Mouse (Mus musculus) urinary bladder, postnatal 4 days (tissue): ENCODE results near the gene Isy1.
A peak's percentile ranks its signal among the peaks of the same experiment; 100 is the strongest.

ENCODE experiments used
- DNase-seq, 2 experiments: peaks; one replicate each; pipeline ENCODE4 v3.0.0; 2021 to 2022; ENCODE audit warnings: low spot score in 2 of 2

Gene Isy1

DNA sequence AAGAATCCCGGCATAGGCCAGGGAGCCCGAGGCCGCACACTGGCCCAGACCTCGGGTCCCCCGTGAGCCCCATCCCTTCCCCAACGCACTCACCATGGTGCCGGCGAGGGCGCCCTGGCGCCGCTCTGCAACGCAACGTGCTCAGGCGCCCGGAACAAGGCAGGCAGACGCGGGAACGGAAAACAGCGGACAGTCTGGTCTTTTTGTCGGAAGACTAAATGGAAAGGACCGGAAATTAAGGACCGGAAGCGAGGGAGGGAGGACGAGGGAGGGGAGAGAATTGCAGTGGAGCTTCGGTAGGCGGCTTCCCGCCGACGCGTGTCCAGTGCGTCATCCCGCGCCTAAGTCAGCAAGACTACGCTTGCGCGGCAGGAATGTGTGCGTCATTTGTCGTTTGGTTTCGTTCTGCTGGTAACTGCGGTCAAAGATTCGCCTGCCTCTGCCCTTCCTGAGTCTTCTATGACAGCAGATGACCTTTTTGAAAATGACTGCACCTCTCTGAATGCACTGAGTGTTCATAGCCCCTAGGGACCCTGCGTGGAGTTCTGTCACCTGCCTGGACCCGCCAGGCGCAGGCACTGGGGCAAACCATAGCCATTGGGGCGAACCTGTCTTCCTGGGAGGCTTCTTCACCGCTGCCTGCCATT, at the start of gene Isy1:
TSS of gene Isy1 (minus strand) at position 248 of the 647 bp plus-strand sequence.
- DNase-seq = peak; percentile 90 to 93

DNA sequence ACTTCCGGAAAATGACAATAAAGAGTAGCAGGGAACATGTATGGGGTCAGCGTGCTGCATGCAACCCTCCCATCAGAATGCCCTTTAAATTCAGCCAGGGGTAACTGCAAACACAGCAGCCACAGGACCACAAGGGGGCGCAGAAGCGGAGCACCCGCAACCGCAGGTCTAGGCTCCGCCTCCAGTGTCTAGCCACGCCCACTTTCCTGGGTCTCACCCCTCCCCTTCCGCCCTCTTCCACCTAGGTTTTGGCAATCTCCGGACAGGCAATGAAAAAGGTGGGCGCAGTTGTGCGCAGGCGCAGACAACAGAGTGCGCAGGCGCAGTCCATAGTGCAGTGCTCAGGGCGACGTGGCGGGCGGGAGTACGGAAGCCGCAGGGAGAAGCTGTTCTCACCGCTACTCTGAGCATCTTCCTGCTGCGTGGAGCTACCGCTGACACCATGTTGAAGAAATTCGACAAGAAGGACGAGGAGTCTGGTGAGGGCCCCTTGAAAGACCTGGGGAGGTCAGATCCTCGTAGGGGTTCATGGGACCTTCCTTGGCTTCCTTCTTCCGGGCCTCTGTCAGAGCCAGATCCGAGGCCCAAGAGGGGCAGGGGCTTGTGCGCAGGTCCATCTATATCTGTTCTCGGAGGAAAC, 49.1 kb upstream of the Isy1 start, which contains the start of gene Copg1:
TSS of gene Copg1 (plus strand) at position 221 of the 640 bp plus-strand sequence.
- peak; percentile 99 to 100 for DNase-seq

DNA sequence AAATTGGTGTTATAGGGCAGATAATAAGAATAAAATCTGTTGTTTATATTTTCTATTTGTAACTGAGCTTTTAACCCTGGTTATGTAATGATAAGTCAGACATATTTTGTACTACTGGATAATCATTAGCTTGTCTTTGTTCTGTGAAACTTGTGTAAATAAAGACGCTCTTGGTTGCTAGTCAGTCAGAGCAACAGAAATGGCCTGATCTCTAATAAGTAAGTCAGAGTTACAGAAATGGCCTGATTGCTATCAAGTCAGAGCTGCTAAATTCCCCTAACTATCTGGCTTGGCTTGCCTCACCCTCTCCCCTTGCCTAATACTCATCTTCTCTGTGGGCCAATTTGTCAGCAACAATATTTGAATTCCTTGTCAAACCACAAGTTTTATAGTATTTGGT, 48.1 kb upstream of the Isy1 start:
- no peak for DNase-seq

DNA sequence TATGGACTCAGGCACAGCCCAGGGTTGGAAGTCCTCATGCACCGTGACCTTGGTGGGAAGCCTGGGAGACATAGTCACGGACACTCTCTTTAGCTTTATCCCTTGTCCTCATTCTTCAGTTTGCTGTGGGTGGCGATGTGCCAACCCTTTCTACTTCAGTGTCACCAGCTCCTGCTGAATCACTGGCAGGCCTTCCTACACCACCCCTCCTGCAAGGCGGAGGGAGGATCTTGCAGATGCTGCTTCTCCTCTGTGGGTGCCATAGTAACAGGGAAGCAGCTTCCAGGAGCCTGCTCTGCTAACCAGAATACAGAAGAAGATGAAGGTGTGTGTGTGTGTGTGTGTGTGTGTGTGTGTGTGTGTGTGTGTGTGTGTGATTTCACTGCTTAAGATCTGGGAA, 44.2 kb upstream of the Isy1 start:
- DNase-seq = no peak

DNA sequence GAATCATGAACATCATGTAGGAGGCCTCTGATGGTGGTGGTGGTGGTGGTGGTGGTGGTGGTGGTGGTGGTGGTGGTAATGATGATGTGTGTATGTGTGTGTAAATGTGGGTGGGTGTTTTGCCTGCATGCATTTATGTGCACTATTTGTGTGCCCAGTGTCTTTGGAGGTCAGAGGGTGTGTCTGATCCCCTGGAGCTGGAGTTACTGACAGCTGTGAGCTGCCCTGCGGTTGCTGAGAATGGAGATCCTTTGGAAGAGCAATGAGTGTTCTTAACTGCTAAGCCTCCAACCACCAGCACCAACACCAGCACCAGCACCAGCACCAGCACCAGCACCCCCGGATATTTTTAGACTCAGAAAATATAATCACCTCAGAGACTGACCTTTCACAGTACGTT, 43.6 kb upstream of the Isy1 start:
- DNase-seq = no peak

DNA sequence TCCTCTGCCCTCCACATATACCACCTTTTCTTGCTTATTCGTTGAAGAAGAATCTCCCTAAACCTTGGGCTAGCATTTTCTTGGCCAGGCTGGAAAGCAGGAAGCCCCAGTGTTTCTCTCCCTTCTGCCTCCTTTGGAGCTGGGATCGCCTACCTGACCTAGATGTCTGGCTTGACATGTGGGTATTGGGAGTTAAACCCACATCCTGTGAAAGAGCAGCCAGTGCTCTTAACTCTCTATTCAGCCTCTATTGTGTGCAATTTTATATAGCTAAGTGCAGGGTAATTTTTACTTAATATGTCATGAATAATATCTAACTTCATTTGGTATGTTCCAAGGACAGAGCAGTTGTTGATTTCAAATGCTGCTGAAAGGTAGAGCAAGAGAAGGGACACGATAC, 41.0 kb upstream of the Isy1 start:
- DNase-seq = no peak

DNA sequence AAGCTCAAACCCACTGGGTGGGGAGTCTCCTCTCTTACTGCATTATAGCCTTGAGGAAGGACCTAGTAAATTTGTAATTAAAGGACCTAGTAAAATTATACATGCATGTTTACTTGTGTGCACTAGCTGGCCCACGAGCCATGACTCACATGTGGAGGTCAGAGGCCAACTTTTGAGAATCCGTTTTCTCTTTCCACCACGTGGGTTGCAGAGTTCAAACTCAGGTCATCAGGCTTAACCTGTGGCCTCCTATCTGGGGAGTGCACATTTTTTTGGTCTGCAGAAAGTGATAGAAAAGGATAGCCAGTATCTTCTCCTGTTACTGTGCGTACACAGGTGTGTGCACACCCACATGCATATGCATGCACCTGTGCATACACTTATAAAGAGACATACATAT, 40.4 kb upstream of the Isy1 start:
- DNase-seq = no peak

DNA sequence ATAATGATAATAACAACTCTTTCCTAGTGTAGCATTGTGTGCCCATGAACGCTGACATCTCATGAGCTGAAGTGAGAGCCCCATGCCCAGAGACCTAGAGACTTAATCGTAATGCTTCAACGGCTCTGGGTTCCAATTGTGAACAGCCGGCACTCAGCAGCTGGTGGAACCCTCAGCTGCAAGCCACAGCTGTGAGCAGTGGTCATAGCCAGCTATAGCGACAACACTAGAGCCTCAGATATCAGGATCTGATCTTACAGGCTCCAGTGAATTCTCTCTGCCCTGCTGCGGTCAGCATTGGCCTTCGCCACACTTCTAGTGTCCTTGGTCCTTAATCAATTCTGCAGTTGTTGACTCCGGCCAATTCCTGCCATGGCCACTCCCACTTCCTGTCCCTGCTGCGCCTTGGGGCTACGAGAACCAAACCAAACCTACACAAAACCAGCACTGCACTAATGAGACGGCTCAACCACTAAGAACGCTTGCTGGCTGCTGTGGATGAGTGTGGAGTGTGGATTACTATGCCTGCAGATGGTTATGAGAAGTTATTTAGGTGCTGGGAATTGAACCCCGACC, 37.6 kb upstream of the Isy1 start:
- no peak for DNase-seq

DNA sequence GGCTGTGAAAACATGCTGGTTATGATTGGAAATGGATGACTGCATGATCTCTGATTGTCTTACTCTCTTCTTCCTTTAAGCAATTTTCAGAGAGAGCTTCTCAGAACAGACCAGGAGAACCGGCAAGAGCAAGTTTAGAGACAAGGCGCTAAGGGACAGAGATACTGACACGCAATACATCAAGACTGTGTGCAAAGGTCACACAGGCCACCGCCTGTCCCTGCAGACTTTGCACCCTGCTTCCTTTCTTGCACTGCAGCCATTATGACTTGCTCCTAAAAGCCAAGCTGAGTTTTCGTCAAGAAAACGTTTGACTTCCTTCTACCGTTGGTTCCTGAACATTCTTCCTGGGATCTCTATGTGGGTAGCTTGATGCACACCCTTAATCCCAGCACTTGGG, 37.0 kb upstream of the Isy1 start:
- DNase-seq = no peak

DNA sequence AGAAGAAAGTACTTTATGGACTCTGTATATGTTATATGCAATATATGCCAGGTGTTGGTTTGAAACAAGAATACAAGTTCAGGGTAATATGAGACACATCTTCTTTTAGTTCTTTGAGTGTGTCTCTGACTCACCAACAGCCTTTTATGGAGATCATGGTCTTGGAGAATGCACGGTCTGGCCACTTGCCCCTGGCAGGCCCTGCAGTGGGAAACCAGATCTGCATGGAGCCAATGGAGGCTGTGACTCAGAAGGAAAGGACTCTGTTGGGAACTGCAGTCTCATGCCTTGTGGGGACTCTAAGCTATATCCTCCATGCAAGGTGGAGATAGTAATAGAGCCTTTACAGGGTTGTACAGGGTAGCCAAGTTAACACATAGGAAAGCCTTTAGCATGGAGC, 36.5 kb upstream of the Isy1 start:
- DNase-seq = no peak

DNA sequence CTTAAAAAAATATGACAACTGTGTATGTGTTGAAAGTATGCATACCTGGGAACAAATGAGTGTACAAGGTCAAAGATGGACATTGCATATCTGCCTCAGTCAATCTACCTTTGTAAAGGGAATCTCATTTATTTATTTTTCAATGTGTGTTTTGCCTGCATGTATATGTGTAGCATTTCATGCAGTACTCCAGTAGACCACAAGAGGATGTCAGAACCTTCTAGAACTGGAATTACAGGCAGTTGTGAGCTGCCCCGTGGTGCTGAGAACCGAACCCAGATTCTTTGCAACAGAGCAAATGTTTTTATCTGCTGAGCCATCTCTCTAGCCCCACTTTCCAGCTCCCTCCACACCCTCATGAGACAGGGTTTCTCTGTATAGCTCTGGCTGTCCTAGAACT, 35.4 kb upstream of the Isy1 start:
- no peak for DNase-seq

DNA sequence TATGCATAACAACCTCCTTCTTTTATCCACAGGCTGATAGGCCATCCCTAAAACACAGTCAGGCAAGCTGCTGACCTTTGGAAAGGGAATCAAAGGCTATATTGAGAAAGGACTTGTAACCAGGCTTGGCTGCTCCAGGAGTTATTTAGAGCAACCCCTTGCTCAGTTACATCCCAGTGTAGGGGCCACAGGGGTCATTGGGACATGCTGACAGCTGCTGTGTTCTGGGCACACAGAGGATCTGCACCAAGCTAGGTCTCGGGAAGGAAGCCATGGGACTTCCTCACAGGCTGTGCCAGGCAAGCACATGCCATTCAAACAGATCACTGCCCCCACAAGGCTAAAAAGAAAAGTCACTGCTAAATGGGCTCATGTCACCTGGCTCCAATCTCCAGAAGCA, 34.5 kb upstream of the Isy1 start:
- no peak for DNase-seq

DNA sequence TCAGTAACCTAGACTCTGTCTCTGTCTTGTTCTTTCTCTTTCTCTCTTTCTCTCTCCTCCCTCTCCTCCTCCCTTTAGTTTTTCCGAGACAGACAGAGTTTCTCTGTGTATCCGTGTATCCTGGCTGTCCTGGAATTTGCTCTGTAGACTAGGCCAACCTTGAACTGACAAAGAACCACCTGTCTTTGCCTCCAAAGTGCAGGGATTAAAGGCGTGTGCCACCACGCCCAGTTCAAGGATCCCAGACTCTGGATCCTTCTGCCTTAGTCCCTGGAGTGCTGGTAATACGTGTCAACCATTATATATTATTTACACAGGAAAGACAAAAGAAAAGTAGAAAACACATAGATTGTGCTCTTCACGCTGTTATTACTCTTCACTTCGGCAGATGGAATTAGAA, 32.6 kb upstream of the Isy1 start:
- no peak for DNase-seq

DNA sequence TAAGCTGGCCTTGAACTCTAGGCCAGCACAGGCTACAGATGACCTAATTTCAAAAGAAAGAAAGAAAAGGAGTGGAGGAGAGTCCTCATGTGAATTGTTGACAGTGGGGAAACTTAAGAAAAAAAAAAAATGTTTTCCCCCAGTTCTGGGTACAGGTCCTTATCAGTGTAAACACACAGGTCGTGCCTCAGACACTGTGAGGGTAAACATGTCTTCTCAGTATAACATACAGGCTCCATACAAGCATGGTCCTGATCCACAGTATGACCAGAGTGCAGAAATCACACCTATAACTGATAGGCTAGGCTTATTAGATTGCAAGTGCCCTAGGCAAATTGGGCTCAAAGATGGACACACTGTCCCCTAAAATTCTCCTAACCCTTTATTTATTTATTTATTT, 31.8 kb upstream of the Isy1 start:
- no peak for DNase-seq

DNA sequence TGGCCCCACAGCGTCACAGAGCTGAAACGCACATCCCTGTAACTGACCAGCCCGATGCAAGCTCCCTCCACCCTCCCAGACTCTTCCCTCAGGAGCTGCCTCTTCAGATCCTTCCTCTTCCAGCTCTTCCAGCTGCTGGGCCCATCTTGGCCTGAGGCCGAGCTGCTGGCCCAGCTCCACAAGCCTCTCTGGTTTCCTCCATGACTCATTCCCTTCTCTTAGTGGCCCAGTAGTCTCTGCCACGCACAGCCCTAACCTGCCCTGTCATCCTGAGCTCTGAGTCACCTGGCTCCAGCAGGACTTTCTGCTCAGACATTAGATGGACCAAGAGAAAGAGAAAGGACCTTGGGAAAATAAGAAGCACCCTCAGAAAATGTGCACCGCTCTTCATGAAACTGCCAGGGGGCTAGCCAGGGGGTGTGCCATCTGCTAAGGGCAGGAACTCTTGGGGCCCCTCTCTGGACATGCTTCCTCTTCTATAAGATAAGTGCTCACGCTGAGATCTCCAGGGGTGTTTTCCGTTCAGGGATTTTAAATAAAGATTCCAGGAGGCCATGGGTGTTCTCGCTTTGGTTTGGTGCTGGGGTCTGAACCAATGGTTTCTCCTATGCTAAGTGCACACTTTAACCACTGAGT, 30.4 kb upstream of the Isy1 start:
- DNase-seq = peak; percentile 80 to 81

DNA sequence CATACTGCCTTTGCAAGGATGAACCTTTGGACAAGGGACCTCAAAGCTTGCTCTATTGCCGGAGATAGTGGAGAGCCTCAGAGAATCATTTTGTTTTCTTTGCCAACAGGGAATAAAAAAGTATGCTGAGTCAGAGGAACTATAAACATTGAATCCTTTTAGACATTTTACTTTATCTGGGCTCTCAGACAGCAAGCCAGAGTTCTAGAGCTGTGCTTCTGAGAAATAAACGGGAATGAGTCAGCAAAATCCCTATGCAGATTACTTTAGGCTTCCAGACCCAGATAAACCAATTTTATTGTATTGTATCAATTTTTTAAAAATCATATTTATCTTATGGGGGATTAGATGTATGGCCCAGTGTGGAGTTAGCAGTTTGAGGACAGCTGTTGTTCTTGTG, 28.7 kb upstream of the Isy1 start:
- DNase-seq = no peak

DNA sequence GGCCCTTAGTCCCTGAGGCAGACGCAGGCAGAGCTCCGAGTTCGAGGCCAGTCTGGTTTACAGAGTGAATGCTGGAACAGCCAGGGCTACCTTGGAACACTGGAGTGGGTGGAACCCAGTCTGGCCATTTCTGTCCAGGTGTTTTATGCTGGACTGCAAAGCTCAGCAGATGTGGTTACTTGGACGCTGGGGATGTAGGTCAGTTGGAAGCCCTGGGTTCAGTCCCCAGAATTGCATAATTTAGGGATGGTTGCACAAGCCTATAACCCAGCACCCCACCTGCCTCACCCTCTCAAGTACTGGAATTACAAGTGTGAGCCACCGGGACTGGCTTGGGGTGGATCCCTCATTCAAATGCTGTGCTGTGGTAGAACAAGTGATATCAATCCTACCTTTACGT, 27.6 kb upstream of the Isy1 start:
- DNase-seq = no peak

DNA sequence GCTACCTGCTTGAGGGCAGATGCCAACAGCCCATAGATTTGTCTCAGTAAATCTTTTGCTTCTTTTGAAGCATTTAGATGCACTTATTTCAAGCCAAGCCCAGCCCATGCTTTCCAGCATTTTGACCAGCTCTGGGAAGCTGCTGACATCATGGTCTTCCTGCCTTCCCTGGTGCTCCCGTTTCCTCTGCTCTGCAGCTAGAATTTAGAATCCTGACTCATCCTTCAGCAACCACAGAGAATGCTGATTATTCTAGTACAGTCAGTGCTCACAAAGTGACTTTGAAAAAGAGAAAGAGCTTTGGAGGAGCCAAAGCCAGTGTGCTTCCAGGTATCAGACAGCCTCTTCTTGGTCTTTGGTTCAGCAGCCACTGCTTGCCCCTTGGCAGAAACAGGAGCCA, 18.5 kb upstream of the Isy1 start:
- no peak for DNase-seq

DNA sequence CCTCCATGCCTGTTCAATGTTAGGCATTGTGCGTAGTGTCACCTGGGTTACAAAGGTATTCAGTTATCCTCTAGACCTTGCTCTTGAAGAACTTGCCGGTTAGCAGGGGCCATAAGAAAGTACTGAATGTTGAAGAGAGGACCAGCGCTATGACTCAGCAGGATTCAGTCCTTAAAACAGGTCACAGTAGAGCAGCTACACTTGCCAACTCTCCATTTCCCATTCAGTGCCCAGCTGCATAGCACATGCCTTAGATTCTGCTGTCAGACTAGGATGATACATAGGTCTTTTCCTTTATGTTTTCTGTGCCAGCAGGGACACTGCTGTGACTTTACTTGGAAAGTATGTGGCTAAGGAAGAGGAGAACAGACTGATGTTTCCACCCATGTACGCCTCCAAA, 14.8 kb upstream of the Isy1 start:
- no peak for DNase-seq

DNA sequence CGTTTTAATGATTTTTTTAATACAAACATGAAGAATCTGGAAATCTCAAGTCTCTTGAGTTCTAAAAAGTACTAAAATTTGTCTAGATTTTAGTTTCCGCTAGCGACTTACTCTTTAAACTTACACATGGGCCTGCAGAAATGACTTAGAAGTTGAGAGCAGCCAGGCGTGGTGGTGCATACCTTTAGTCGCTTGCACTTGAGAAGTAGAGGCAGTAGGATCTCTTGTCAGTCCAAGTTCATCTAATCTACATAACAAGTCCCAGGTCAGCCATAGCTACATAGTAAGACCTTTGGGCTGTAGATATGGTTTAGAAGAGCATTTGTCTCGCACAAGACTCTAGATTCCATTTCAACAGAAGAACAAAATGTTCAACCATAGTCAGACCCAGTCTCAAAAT, 13.3 kb upstream of the Isy1 start:
- DNase-seq = no peak

DNA sequence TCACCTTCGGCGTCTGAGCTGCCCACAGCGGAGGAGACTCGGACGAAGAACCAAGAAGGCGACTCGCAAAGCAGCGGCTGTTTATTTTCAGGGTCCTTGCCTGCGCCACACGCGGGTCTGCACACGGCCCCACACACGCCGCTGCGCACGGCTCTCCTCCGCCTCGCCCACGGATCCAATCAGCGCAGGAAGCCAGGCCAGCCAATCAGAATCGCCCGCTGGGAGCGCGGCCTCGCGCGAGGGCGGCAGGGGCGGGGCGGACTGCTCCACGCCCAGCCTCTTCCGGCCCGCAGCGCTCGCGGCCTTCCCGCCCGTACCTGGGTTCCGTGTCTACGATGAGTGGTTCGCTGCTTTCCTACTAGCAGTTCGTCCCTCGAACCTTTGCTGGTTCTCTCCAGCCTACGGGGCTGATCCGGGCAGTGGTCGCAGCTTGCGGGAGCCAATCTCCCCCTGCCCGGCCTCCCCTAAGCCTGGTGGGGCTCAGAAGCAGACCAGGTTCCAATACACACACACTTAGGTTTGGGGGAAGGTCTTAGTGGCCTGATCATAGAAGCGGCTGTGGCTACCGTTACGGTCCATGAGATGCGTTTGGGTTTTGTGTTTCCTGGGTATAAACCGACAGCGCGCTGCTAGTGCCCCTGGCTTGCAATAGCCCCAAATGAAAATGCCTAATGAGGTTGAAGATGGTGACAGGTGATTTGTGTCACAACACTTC, 12.5 kb upstream of the Isy1 start, which contains the start of gene Cnbp:
TSS of gene Cnbp (minus strand) at position 207 of the 715 bp plus-strand sequence.
- DNase-seq = peak; percentile 96 to 98
